Mouse (Mus musculus) spleen, adult 2 months (tissue): Measurements from ENCODE around the gene Prokr2. TPM values are rescaled to one million over a fixed set of nuclear protein-coding genes. Genes with fewer than 3 reads are reported as not detected.

Experiments used
- DNase-seq, 2 experiments: peaks; one replicate each; pipeline versions ENCODE4 v3.0.0 to v3.0.0-alpha.2; 2012 to 2021; ENCODE audit warnings: low spot score in 2 of 2, low read depth in 1 of 2
- H3K27ac ChIP-seq: fragments of 200-500 bp; 2 replicates; pipeline ENCODE4 v1.5.1; 2012; ENCODE audit warnings: low read length, inconsistent platforms; ENCODE audit not compliant: insufficient read depth
- H3K27me3 ChIP-seq: fragments of 200-500 bp; 2 replicates; pipeline ENCODE4 v1.6.1; 2012; ENCODE audit warnings: mild to moderate bottlenecking, moderate library complexity, low read length, inconsistent platforms; ENCODE audit not compliant: control insufficient read depth, insufficient read depth
- H3K36me3 ChIP-seq: fragments of 200-500 bp; 2 replicates; pipeline ENCODE4 v1.6.1; 2012; ENCODE audit warnings: mild to moderate bottlenecking, low read length, inconsistent platforms; ENCODE audit not compliant: control insufficient read depth, insufficient read depth
- H3K4me1 ChIP-seq: fragments of 200-500 bp; 2 replicates; pipeline ENCODE4 v1.6.1; 2011; ENCODE audit warnings: inconsistent platforms; ENCODE audit not compliant: control insufficient read depth, insufficient read depth, insufficient read length
- H3K4me3 ChIP-seq: fragments of 200-500 bp; 2 replicates; pipeline ENCODE4 v1.5.1; 2011; ENCODE audit warnings: mild to moderate bottlenecking, inconsistent platforms; ENCODE audit not compliant: insufficient read depth, insufficient read length; ENCODE audit errors: extremely low read depth
- CTCF ChIP-seq: fragments of 200-500 bp; IDR thresholded peaks from 2 replicates; pipeline ENCODE4 v1.5.1; 2011; ENCODE audit warnings: mild to moderate bottlenecking, inconsistent platforms; ENCODE audit not compliant: insufficient read depth, insufficient read length, insufficient replicate concordance; ENCODE audit errors: extremely low read depth
- POLR2A ChIP-seq: fragments of 200-500 bp; IDR thresholded peaks from 2 replicates; pipeline ENCODE4 v1.6.1; 2011; ENCODE audit warnings: low read depth, low read length, inconsistent platforms
- WGBS: fragments of 180-500 bp; shearing (Covaris S2); methylation state at CpG from one replicate; pipeline ENCODE4 v1.1.7; 2018; 5-methylcytosine and 5-hydroxymethylcytosine counted together
- polyA plus RNA-seq: library from polyadenylated mRNA; depleted of rRNA; stranded (reverse); fragments of >200 nt; gene quantifications from 2 replicates; pipeline ENCODE4 v1.2.3, GENCODE M21; 2012

The Prokr2 gene
- polyA plus RNA-seq, 1 experiment = 0.19 TPM

- Histone ChIP-seq H3K36me3 (no peaks in the 10 kb centered on the region), H3K4me3 (no peak overlapping the region), H3K27me3 (no peaks in the 10 kb centered on the region), H3K27ac (no peak overlapping the region), H3K4me1 (no peaks in the 10 kb centered on the region)
- WGBS = 81% methylated on average over 11 of the region's 11 CpGs
- TF ChIP-seq CTCF = no peak
- TF ChIP-seq POLR2A = no peak
- no peak for DNase-seq
Observed at GRCm38 (mm10) chr2:132343846-132344245, 41.4 kb downstream of the Prokr2 start.

- no peak for DNase-seq
- 85% methylated on average over 3 of the region's 3 CpGs for WGBS
- no peaks in the 10 kb centered on the region for H3K36me3 ChIP-seq
- H3K4me3 ChIP-seq = no peak overlapping the region
- TF ChIP-seq POLR2A = no peak
- no peak for TF ChIP-seq CTCF
- H3K4me1 ChIP-seq = no peaks in the 10 kb centered on the region
- no peaks in the 10 kb centered on the region for H3K27me3 ChIP-seq
- H3K27ac ChIP-seq = no peak overlapping the region
Observed at GRCm38 (mm10) chr2:132341293-132341692, 44.0 kb downstream of the Prokr2 start.

GRCm38 (mm10) chr2:132340350-132340749, 44.9 kb downstream of the Prokr2 start:
- WGBS = 69% methylated on average over 2 of the region's 2 CpGs
- Histone ChIP-seq H3K27ac (no peak overlapping the region), H3K36me3 (no peaks in the 10 kb centered on the region), H3K4me1 (no peaks in the 10 kb centered on the region), H3K4me3 (no peak overlapping the region), H3K27me3 (no peaks in the 10 kb centered on the region)
- no peak for DNase-seq
- no peak for TF ChIP-seq CTCF
- TF ChIP-seq POLR2A = no peak

GRCm38 (mm10) chr2:132337202-132337601, 48.0 kb downstream of the Prokr2 start:
- 27% methylated on average over 2 of the region's 2 CpGs for WGBS
- no peak for TF ChIP-seq CTCF
- no peak for TF ChIP-seq POLR2A
- Histone ChIP-seq H3K4me1 (no peaks in the 10 kb centered on the region), H3K36me3 (no peaks in the 10 kb centered on the region), H3K27ac (no peak overlapping the region), H3K4me3 (no peak overlapping the region), H3K27me3 (no peaks in the 10 kb centered on the region)
- DNase-seq = no peak

- H3K27me3 ChIP-seq = no peaks in the 10 kb centered on the region
- no peak overlapping the region for H3K4me3 ChIP-seq
- no peak overlapping the region for H3K27ac ChIP-seq
- TF ChIP-seq POLR2A (no peak), CTCF (no peak)
- WGBS = 74% methylated on average over 4 of the region's 4 CpGs
- no peaks in the 10 kb centered on the region for H3K36me3 ChIP-seq
- DNase-seq = no peak
- H3K4me1 ChIP-seq = no peaks in the 10 kb centered on the region
Observed at GRCm38 (mm10) chr2:132323541-132323940, 61.7 kb downstream of the Prokr2 start.

GRCm38 (mm10) chr2:132320516-132320915, 64.7 kb downstream of the Prokr2 start:
- Histone ChIP-seq H3K27ac (no peak overlapping the region), H3K36me3 (no peaks in the 10 kb centered on the region), H3K4me1 (no peaks in the 10 kb centered on the region; the same call in 1 of the 2 replicates), H3K4me3 (no peak overlapping the region), H3K27me3 (no peaks in the 10 kb centered on the region)
- TF ChIP-seq POLR2A (no peak), CTCF (no peak)
- WGBS = 81% methylated on average over 5 of the region's 5 CpGs
- DNase-seq = no peak

GRCm38 (mm10) chr2:132317178-132317577, 68.1 kb downstream of the Prokr2 start:
- 82% methylated on average over 1 of the region's 1 CpGs for WGBS
- H3K27me3 ChIP-seq = no peaks in the 10 kb centered on the region
- TF ChIP-seq POLR2A (no peak), CTCF (no peak)

More at GRCm38 (mm10) chr2:132317178-132317577, 68.1 kb downstream of the Prokr2 start:
- Histone ChIP-seq H3K4me1 (no peaks in the 10 kb centered on the region; the same call in 1 of the 2 replicates), H3K27ac (no peak overlapping the region), H3K36me3 (no peaks in the 10 kb centered on the region), H3K4me3 (no peak overlapping the region)
- DNase-seq = no peak
